Comparison of ENCODE assay signal across 19 mouse cellular contexts in genomic region chr16:27884363-27884762, GRCm38 (mm10).
DNase-seq lines count a peak whose midpoint lies in the region; ATAC-seq and TF ChIP-seq lines count a peak whose summit lies in the region.
"Had no signal": no experiment of that assay in that cellular context is flagged by ENCODE, and none has a peak within 500 bp of the region (broad histone marks: within the 10 kb centered on the region; RNA-seq: fewer than 3 reads in every experiment).

No protein-coding gene starts in this region.

- H3K27me3 ChIP-seq in limb, embryonic 11.5 days (ENCODE audit: control insufficient read depth, insufficient read depth, low read length) = no peaks in the 10 kb centered on the region
- H3K27me3 ChIP-seq in limb, embryonic 10.5 days (ENCODE audit: low read depth, poor library complexity, severe bottlenecking) = no peaks in the 10 kb centered on the region
- H3K27me3 ChIP-seq in embryonic facial prominence, embryonic 14.5 days (replicated peaks; ENCODE audit: control insufficient read depth, insufficient read depth, low read length) = no peaks in the 10 kb centered on the region
- H3K27me3 ChIP-seq in forebrain, embryonic 15.5 days = no peaks in the 10 kb centered on the region
- no peaks in the 10 kb centered on the region for H3K27me3 ChIP-seq in neural tube, embryonic 14.5 days (ENCODE audit: control insufficient read depth, insufficient read depth, low read length)
- no peaks in the 10 kb centered on the region for H3K27me3 ChIP-seq in lung, postnatal 0 days (replicated peaks; ENCODE audit: insufficient read depth, low read length)
- H3K27me3 ChIP-seq: embryonic facial prominence, embryonic 13.5 days; limb, embryonic 15.5 days had no signal

- peak; percentile 28 for DNase-seq in limb, embryonic 11.5 days (ENCODE audit: low spot score)
- no peak for DNase-seq in limb, embryonic 10.5 days (ENCODE audit: low spot score)
- DNase-seq in embryonic facial prominence, embryonic 14.5 days (ENCODE audit: low spot score) = peak; percentile 14
- no peak for DNase-seq in lung, postnatal 0 days (ENCODE audit: low spot score)
- no peak for DNase-seq in gastrocnemius, adult 8-10 months (ENCODE audit: low spot score in 2 of 2)
- no peak for DNase-seq in layer of hippocampus, postnatal 10 days (ENCODE audit: low spot score in 2 of 2)
- DNase-seq: adrenal gland, postnatal 10 days; cerebellum, adult 8-10 months; gastrocnemius, postnatal 36 days; kidney, adult 9 months; lung, adult 18-20 months; right cerebral cortex, postnatal 25 days; thymus, postnatal 4 days had no signal

- no peaks in the 10 kb centered on the region for H3K4me1 ChIP-seq in limb, embryonic 11.5 days (ENCODE audit: control insufficient read depth, insufficient read depth, low read length)
- peaks cover 21% of the 10 kb centered on the region for H3K4me1 ChIP-seq in limb, embryonic 10.5 days
- H3K4me1 ChIP-seq in embryonic facial prominence, embryonic 14.5 days (ENCODE audit: control insufficient read depth, insufficient read depth, low read length) = no peaks in the 10 kb centered on the region
- no peaks in the 10 kb centered on the region; the same call in 1 of the 2 replicates for H3K4me1 ChIP-seq in forebrain, embryonic 15.5 days
- no peaks in the 10 kb centered on the region for H3K4me1 ChIP-seq in neural tube, embryonic 14.5 days (ENCODE audit: control insufficient read depth, insufficient read depth, low read length)
- no peaks in the 10 kb centered on the region for H3K4me1 ChIP-seq in lung, postnatal 0 days (ENCODE audit: insufficient read depth, low read depth, low read length)
- H3K4me1 ChIP-seq: embryonic facial prominence, embryonic 13.5 days; limb, embryonic 15.5 days had no signal

- ATAC-seq in limb, embryonic 11.5 days (ENCODE audit: insufficient number of reproducible peaks, low FRiP score, low TSS enrichment, low read depth) = no peak
- no peak; the same call in 1 of the 2 replicates for ATAC-seq in embryonic facial prominence, embryonic 14.5 days (ENCODE audit: low read depth)
- peak; percentile 57; the same call in 1 of the 2 replicates for ATAC-seq in forebrain, embryonic 15.5 days (replicated peaks)
- ATAC-seq in neural tube, embryonic 14.5 days (ENCODE audit: low read depth) = peak; percentile 85; the same call in 1 of the 2 replicates
- ATAC-seq in lung, postnatal 0 days = no peak
- ATAC-seq: CD4-positive, CD25-positive, alpha-beta regulatory T cell, adult 4 months had no signal

- no peak overlapping the region for H3K9ac ChIP-seq in limb, embryonic 11.5 days (ENCODE audit: low read length)
- H3K9ac ChIP-seq in embryonic facial prominence, embryonic 14.5 days (ENCODE audit: low read depth, low read length) = no peak overlapping the region
- no peak overlapping the region for H3K9ac ChIP-seq in forebrain, embryonic 15.5 days (replicated peaks)
- no peak overlapping the region for H3K9ac ChIP-seq in neural tube, embryonic 14.5 days (replicated peaks; ENCODE audit: low read depth, low read length)
- no peak overlapping the region for H3K9ac ChIP-seq in lung, postnatal 0 days (replicated peaks; ENCODE audit: low read depth)
- H3K9ac ChIP-seq: embryonic facial prominence, embryonic 13.5 days; limb, embryonic 15.5 days had no signal

- WGBS in limb, embryonic 11.5 days = 25% methylated on average over 2 of the region's 2 CpGs
- 40% methylated on average over 2 of the region's 2 CpGs for WGBS in limb, embryonic 10.5 days
- 38% methylated on average over 2 of the region's 2 CpGs for WGBS in embryonic facial prominence, embryonic 14.5 days
- WGBS in forebrain, embryonic 15.5 days = 2% methylated on average over 2 of the region's 2 CpGs
- WGBS in neural tube, embryonic 14.5 days = 13% methylated on average over 2 of the region's 2 CpGs
- WGBS in lung, postnatal 0 days = 53% methylated on average over 2 of the region's 2 CpGs

- no peak for TF ChIP-seq EP300 in lung, postnatal 0 days (IDR thresholded peaks at IDR 0.05)

- TF ChIP-seq CTCF in lung, postnatal 0 days (IDR thresholded peaks at IDR 0.05) = no peak

- no peak overlapping the region for H3K4me3 ChIP-seq in limb, embryonic 11.5 days (ENCODE audit: low read depth, low read length)
- no peak overlapping the region for H3K4me3 ChIP-seq in limb, embryonic 10.5 days
- no peak overlapping the region for H3K4me3 ChIP-seq in embryonic facial prominence, embryonic 14.5 days (ENCODE audit: low read depth, low read length)
- H3K4me3 ChIP-seq in forebrain, embryonic 15.5 days = no peak overlapping the region
- H3K4me3 ChIP-seq in neural tube, embryonic 14.5 days (ENCODE audit: low read depth, low read length) = no peak overlapping the region
- no peak overlapping the region for H3K4me3 ChIP-seq in lung, postnatal 0 days (ENCODE audit: low read depth, low read length)
- H3K4me3 ChIP-seq: embryonic facial prominence, embryonic 13.5 days; limb, embryonic 15.5 days had no signal

- H3K9me3 ChIP-seq in limb, embryonic 11.5 days (ENCODE audit: control insufficient read depth, low read length) = no peaks in the 10 kb centered on the region
- no peaks in the 10 kb centered on the region for H3K9me3 ChIP-seq in limb, embryonic 10.5 days (replicated peaks)
- H3K9me3 ChIP-seq in embryonic facial prominence, embryonic 14.5 days (ENCODE audit: control insufficient read depth, low read length) = no peaks in the 10 kb centered on the region
- no peaks in the 10 kb centered on the region for H3K9me3 ChIP-seq in forebrain, embryonic 15.5 days
- H3K9me3 ChIP-seq in neural tube, embryonic 14.5 days (ENCODE audit: control insufficient read depth, low read length) = no peaks in the 10 kb centered on the region
- no peaks in the 10 kb centered on the region for H3K9me3 ChIP-seq in lung, postnatal 0 days (ENCODE audit: low read length)
- H3K9me3 ChIP-seq: embryonic facial prominence, embryonic 13.5 days; limb, embryonic 15.5 days had no signal

- no peak overlapping the region for H3K4me2 ChIP-seq in limb, embryonic 11.5 days (ENCODE audit: low read depth, severe bottlenecking)
- no peak overlapping the region for H3K4me2 ChIP-seq in embryonic facial prominence, embryonic 14.5 days (ENCODE audit: low read depth, low read length)
- no peak overlapping the region for H3K4me2 ChIP-seq in forebrain, embryonic 15.5 days (replicated peaks)
- no peak overlapping the region for H3K4me2 ChIP-seq in neural tube, embryonic 14.5 days (ENCODE audit: low read depth, low read length)
- H3K4me2 ChIP-seq in lung, postnatal 0 days (replicated peaks; ENCODE audit: low read depth, low read length) = no peak overlapping the region
- H3K4me2 ChIP-seq: embryonic facial prominence, embryonic 13.5 days; limb, embryonic 15.5 days had no signal

- no peaks in the 10 kb centered on the region for H3K36me3 ChIP-seq in limb, embryonic 11.5 days (ENCODE audit: control insufficient read depth, insufficient read depth, low read length)
- H3K36me3 ChIP-seq in limb, embryonic 10.5 days = no peaks in the 10 kb centered on the region
- H3K36me3 ChIP-seq in embryonic facial prominence, embryonic 14.5 days (ENCODE audit: control insufficient read depth, insufficient read depth, low read length) = no peaks in the 10 kb centered on the region
- no peaks in the 10 kb centered on the region for H3K36me3 ChIP-seq in forebrain, embryonic 15.5 days
- H3K36me3 ChIP-seq in neural tube, embryonic 14.5 days (ENCODE audit: control insufficient read depth, insufficient read depth, low read length) = no peaks in the 10 kb centered on the region
- no peaks in the 10 kb centered on the region for H3K36me3 ChIP-seq in lung, postnatal 0 days (ENCODE audit: insufficient read depth, low read length)
- H3K36me3 ChIP-seq: embryonic facial prominence, embryonic 13.5 days; limb, embryonic 15.5 days had no signal

- H3K27ac ChIP-seq in limb, embryonic 11.5 days (replicated peaks; ENCODE audit: low read depth, low read length) = no peak overlapping the region
- no peak overlapping the region for H3K27ac ChIP-seq in limb, embryonic 10.5 days
- H3K27ac ChIP-seq in embryonic facial prominence, embryonic 14.5 days (replicated peaks; ENCODE audit: low read depth, low read length) = no peak overlapping the region
- no peak overlapping the region for H3K27ac ChIP-seq in forebrain, embryonic 15.5 days (replicated peaks)
- no peak overlapping the region for H3K27ac ChIP-seq in neural tube, embryonic 14.5 days (ENCODE audit: low read depth, low read length)
- no peak overlapping the region for H3K27ac ChIP-seq in lung, postnatal 0 days (ENCODE audit: low read length)
- H3K27ac ChIP-seq: embryonic facial prominence, embryonic 13.5 days; limb, embryonic 15.5 days; macrophage had no signal

Comparison
In these comparisons a context has a peak if more than half of its experiments do, and no peak if none do; other contexts are left out.
1. DNase-seq: peak in limb, embryonic 11.5 days (single experiment) and embryonic facial prominence, embryonic 14.5 days (single experiment); none in limb, embryonic 10.5 days (single experiment), lung, postnatal 0 days (single experiment), gastrocnemius, adult 8-10 months (0 of 2) and layer of hippocampus, postnatal 10 days (0 of 2).
2. ATAC-seq: peak in forebrain, embryonic 15.5 days (single experiment) and neural tube, embryonic 14.5 days (single experiment); none in limb, embryonic 11.5 days (single experiment), embryonic facial prominence, embryonic 14.5 days (single experiment) and lung, postnatal 0 days (single experiment).